Mouse (Mus musculus): ENCODE results near the gene Fbxo10.

- TF ChIP-seq CTCF (conservative IDR thresholded peaks at IDR 0.05; ENCODE audit: low read length) (no peak), POU5F1 (IDR thresholded peaks at IDR 0.05; ENCODE audit: borderline replicate concordance, low read length) (no peak), NANOG (IDR thresholded peaks at IDR 0.05; ENCODE audit: borderline replicate concordance, low read length) (no peak)
Observed at GRCm38 (mm10) chr4:45067742-45068141, 16.7 kb downstream of the Fbxo10 start.
